Mouse (Mus musculus) intestine, embryonic 14.5 days (tissue): ENCODE measurements around the gene Ugt1a10. TPM values are rescaled to one million over a fixed set of nuclear protein-coding genes. Genes with fewer than 3 reads are reported as not detected.
"Not testable (repeated sequence)": the region's sequence is repeated elsewhere in the genome, so short reads cannot be mapped to it uniquely, and the experiment has no call there.

ENCODE experiments used
- ATAC-seq: fragments of 200-750 bp; cut with Nextera tagmentation; replicated peaks from 2 replicates; pipeline ENCODE4 v1.8.0; 2017; ENCODE audit warnings: low read depth, moderate number of reproducible peaks, moderate TSS enrichment, moderate library complexity; ENCODE audit not compliant: low FRiP score, low TSS enrichment
- DNase-seq: peaks from one replicate; pipeline ENCODE4 v3.0.0-alpha.2; 2018; ENCODE audit warnings: low spot score
- H3K27ac ChIP-seq: fragments of 300-500 bp; sonication (generic); 2 replicates; pipeline ENCODE4 v1.5.1; 2014; ENCODE audit warnings: low read depth, mild to moderate bottlenecking, control low read depth
- H3K27me3 ChIP-seq: fragments of 300-500 bp; sonication (generic); replicated peaks from 2 replicates; pipeline ENCODE4 v1.6.1; 2014; ENCODE audit warnings: low read length, control low read depth; ENCODE audit not compliant: control insufficient read depth, insufficient read depth
- H3K36me3 ChIP-seq: fragments of 300-500 bp; sonication (generic); 2 replicates; pipeline ENCODE4 v1.6.1; 2014; ENCODE audit warnings: low read length, control low read depth; ENCODE audit not compliant: control insufficient read depth, insufficient read depth
- H3K4me1 ChIP-seq: fragments of 300-500 bp; sonication (generic); replicated peaks from 2 replicates; pipeline ENCODE4 v1.6.1; 2014; ENCODE audit warnings: low read length, control low read depth, mixed read lengths; ENCODE audit not compliant: control insufficient read depth, insufficient read depth
- H3K4me2 ChIP-seq: fragments of 300-500 bp; sonication (generic); 2 replicates; pipeline ENCODE4 v1.6.1; 2014; ENCODE audit warnings: low read length
- H3K4me3 ChIP-seq: fragments of 300-500 bp; sonication (generic); 2 replicates; pipeline ENCODE4 v1.5.1; 2014; ENCODE audit warnings: low read depth, low read length, control low read depth, mixed read lengths
- H3K9ac ChIP-seq: fragments of 300-500 bp; sonication (generic); 2 replicates; pipeline ENCODE4 v1.6.1; 2014; ENCODE audit warnings: mild to moderate bottlenecking, low read length
- H3K9me3 ChIP-seq: fragments of 300-500 bp; sonication (generic); 2 replicates; pipeline ENCODE4 v1.6.1; 2016; ENCODE audit warnings: low read length, control low read depth; ENCODE audit not compliant: control insufficient read depth
- WGBS: fragments of 180-500 bp; shearing (Covaris S2); extraction: QIAGEN DNeasy Blood & Tissue Kit; methylation state at CpG from one replicate; pipeline ENCODE4 v1.1.7; 2014; 5-methylcytosine and 5-hydroxymethylcytosine counted together
- polyA plus RNA-seq: library from polyadenylated mRNA; unstranded; fragments of >200 nt; fragmentation: Nextera tagmentation; extraction: Ambion mirVana; gene quantifications from 2 replicates; pipeline ENCODE4 v1.2.1, GENCODE M21; 2014

Gene Ugt1a10
- polyA plus RNA-seq, 1 experiment from 2014 or later: not detected

DNA sequence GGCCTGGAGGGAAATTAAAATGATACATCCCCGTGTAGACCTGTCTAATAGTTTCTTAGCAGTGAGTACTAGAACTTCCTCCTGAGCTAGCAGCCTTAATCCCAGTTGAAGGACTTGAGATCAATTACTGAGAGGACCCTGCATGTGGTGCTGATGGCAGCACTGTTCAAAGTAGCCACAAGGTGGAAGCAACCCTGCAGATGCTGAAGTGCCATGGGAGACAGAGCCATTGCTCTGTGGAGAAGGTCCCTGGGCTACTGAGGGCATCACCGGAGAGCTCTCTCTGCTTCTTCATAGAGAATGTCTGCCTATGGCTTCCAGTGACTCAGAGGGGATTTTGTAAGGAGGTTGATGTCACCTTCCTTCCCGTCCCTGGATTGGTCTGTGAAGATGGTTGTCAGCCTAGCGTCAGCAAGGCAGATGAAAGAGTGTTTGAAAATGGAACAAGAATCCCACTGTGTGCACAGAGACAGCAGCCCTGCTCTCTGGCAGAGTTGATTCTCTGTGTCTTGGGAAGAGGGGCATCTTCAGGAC lies 70.7 kb downstream of the Ugt1a10 start:
- not testable (repeated sequence) for H3K27me3 ChIP-seq, DNase-seq, H3K9ac ChIP-seq, H3K36me3 ChIP-seq, H3K4me1 ChIP-seq, H3K4me2 ChIP-seq, H3K27ac ChIP-seq, ATAC-seq, H3K4me3 ChIP-seq, H3K9me3 ChIP-seq
- 71% methylated on average over 2 of the region's 4 CpGs for WGBS

- not testable (repeated sequence) for H3K36me3 ChIP-seq, H3K27ac ChIP-seq, DNase-seq, H3K4me3 ChIP-seq, H3K9ac ChIP-seq, H3K4me2 ChIP-seq, H3K4me1 ChIP-seq, H3K9me3 ChIP-seq, ATAC-seq, H3K27me3 ChIP-seq
- WGBS: 76% methylated on average over 2 of the region's 2 CpGs
These were observed 73.9 kb downstream of the Ugt1a10 start for GRCm38 (mm10) chr1:88129091-88129490.

DNA sequence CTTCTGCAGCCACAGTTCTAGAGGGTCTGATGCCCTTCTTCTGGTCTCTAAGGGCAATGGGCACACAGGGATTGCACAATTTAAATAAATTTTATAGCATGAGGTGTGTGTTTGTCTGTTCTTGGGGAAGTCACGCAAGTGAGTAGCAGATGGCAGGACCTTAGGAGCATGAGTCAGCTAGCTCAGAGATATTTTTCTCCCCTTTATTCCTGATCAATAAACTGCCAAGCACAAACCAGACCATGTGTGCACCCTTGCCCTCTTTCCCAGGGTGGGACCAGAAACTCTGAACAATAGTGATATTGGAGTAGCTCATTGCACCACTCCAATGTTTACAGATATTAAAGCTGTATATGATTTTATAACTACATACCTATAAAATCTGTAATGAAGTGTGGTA lies 75.0 kb downstream of the Ugt1a10 start:
- H3K9ac ChIP-seq, DNase-seq, H3K4me2 ChIP-seq, H3K27ac ChIP-seq, H3K36me3 ChIP-seq, ATAC-seq, H3K4me1 ChIP-seq, H3K27me3 ChIP-seq, H3K9me3 ChIP-seq, H3K4me3 ChIP-seq: not testable (repeated sequence)
- WGBS: 64% methylated on average over 1 of the region's 1 CpGs

DNA sequence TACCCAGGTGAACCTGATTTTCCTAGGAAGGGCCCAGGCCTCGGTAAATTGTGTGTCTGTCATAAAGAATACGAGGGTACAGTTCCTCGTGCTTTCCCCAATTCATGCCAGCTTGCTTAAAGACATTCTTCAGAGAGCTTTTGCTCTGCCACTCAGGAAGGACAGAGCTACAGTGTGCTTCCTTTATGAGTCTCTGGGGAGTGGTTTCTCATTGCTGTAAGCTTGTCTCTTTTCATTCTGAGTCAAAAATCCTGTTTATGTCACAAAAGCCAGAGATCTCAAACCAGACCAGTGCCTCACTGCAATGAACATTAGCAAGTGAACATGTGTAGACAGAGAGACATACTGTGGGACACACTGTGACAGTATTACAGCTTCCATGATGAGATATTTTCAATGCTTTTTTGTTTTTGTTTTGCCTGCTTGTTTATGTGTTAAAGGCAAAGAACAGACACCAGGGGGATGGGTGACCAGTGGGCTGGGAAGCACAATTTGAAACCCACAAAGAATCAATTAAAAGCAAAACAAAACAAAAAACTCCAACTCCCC lies 78.8 kb downstream of the Ugt1a10 start:
- 52% methylated on average over 3 of the region's 3 CpGs for WGBS
- no peaks in the 10 kb centered on the region for H3K9me3 ChIP-seq
- no peak overlapping the region for H3K4me3 ChIP-seq
- no peak overlapping the region for H3K4me2 ChIP-seq
- ATAC-seq (no peak), DNase-seq (no peak)
- H3K9ac ChIP-seq: no peak overlapping the region
- no peaks in the 10 kb centered on the region for H3K27me3 ChIP-seq
- H3K4me1 ChIP-seq: no peaks in the 10 kb centered on the region
- H3K36me3 ChIP-seq: no peaks in the 10 kb centered on the region
- H3K27ac ChIP-seq: no peak overlapping the region

DNA sequence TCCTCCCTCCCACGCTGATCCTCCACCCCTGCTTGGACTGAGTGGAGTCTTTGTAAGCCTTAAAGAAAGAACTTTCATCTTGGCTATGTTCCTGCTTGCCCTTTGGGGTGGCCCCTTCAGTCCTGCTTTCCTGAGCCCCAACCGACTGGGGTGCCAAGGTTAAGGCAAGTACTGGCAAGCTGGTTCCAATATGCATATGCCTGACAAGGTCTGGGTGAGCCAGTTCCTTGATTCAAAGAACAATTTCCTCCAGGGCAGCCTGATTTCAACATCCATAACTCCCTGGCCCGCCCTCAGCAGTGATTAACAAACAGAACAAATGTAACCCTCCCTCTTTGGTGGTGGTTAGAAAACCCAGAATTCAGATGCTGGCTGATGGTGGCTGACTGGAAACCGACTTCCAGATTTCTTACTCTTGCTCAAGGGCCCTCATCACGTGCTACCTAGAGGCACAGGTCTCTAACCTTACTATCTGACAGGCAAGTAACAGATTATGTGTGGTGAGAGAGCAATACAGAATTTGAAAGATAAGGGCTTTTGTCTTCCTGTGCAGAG lies 79.3 kb downstream of the Ugt1a10 start, which contains the start of gene Ugt1a6a:
Gene Ugt1a6a, plus strand, starts transcription at position 353 of the 555 bp plus-strand sequence.
- not testable (repeated sequence) for H3K4me1 ChIP-seq, H3K27ac ChIP-seq, DNase-seq, H3K4me2 ChIP-seq, H3K4me3 ChIP-seq, H3K9me3 ChIP-seq, ATAC-seq, H3K27me3 ChIP-seq, H3K9ac ChIP-seq, H3K36me3 ChIP-seq
- WGBS: 46% methylated on average over 5 of the region's 5 CpGs

DNA sequence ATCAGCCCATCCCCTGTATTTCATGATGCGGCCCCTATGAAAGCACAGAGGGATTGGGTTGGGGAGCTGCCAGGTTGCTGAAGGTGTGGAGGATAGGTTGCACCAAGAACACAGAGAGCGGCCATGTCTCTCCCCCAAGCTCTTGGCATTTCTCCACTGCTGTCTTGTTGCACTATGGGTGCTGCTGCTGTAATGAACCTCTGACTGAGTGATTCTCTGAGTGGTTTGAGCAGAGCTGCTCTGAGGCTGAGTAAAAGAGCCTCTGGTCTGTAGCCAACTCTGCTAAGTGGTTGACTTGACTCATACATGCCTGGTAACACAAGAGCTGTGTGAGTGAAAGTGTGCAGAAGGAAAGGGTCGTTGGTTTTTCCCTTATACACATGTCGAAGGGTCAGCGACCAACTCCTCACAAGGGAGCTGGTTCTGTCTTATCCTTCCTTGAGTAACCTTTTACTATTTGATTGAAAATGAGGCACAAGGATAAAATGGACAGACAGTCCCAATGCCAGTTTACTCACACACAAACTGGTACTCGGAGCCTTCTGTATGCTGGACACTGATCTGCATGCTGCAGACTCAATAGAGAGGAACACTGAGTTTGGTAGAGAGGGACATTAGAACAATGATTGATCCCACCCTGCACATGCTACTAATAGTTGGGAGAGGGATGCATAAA lies 80.2 kb downstream of the Ugt1a10 start:
- not testable (repeated sequence) for H3K9me3 ChIP-seq, ATAC-seq, H3K27me3 ChIP-seq, H3K9ac ChIP-seq, H3K27ac ChIP-seq, DNase-seq, H3K4me1 ChIP-seq, H3K4me2 ChIP-seq, H3K4me3 ChIP-seq, H3K36me3 ChIP-seq
- 86% methylated on average over 5 of the region's 6 CpGs for WGBS

GRCm38 (mm10) chr1:88136646-88137045 lies 81.5 kb downstream of the Ugt1a10 start:
- Histone ChIP-seq H3K9ac (no peak overlapping the region), H3K9me3 (no peaks in the 10 kb centered on the region), H3K27ac (no peak overlapping the region), H3K27me3 (no peaks in the 10 kb centered on the region), H3K4me2 (no peak overlapping the region), H3K36me3 (no peaks in the 10 kb centered on the region), H3K4me1 (no peaks in the 10 kb centered on the region), H3K4me3 (no peak overlapping the region)
- ATAC-seq (no peak), DNase-seq (no peak)
- 74% methylated on average over 2 of the region's 2 CpGs for WGBS

DNA sequence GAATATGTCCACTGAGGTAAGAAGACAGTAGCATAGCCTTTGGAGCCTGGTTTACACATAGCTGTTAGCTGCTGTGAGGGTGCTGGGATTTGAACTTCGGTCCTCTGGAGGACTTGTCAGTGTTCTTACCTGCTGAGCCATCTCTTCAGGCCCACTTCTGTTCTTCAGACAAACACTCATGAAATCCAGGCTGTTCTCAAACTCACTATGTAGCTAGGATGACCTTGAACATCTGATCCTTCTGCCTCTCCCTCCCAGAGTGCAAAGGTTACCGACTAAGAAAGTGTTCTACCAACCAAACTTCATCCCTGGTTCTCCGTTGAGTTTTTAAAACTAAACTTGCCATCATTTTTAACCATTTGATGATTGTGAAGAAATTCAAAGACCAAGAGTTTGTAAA lies 82.1 kb downstream of the Ugt1a10 start:
- ATAC-seq (no peak), DNase-seq (no peak)
- Histone ChIP-seq H3K36me3 (no peaks in the 10 kb centered on the region), H3K9me3 (no peaks in the 10 kb centered on the region), H3K4me1 (no peaks in the 10 kb centered on the region), H3K9ac (no peak overlapping the region), H3K4me2 (no peak overlapping the region), H3K27me3 (no peaks in the 10 kb centered on the region), H3K27ac (no peak overlapping the region), H3K4me3 (no peak overlapping the region)
- WGBS: 83% methylated on average over 3 of the region's 3 CpGs
